In genomic region chr3:30143961-30144411, GRCm38 (mm10) we compare ENCODE assay signal across 12 mouse cellular contexts.
DNase-seq lines count a peak whose midpoint lies in the region; ATAC-seq lines count a peak whose summit lies in the region.
"Had no signal": no experiment of that assay in that cellular context is flagged by ENCODE, and none has a peak within 500 bp of the region (broad histone marks: within the 10 kb centered on the region; RNA-seq: fewer than 3 reads in every experiment).

No protein-coding gene starts in this region.

- H3K4me2 ChIP-seq in kidney, embryonic 16.5 days (replicated peaks; ENCODE audit: low read depth, low read length) = peak overlapping the region; percentile 15
- H3K4me2 ChIP-seq in midbrain, embryonic 14.5 days (ENCODE audit: low read length) = peak overlapping the region; percentile 37

- no peak for DNase-seq in kidney, postnatal 10 days
- DNase-seq in embryo, embryonic 9.5 days (ENCODE audit: extremely low spot score) = peak; percentile 42
- peak; percentile 18 for DNase-seq in midbrain, embryonic 14.5 days
- DNase-seq in frontal cortex, postnatal 14 days (ENCODE audit: low spot score in 2 of 2) = no peak
- DNase-seq in kidney, adult 11 months = no peak
- DNase-seq: cerebellum, adult 9-11 months; heart, adult 18-20 months; lung, adult 18-20 months; right cerebral cortex, postnatal 14 days had no signal

- H3K9me3 ChIP-seq in kidney, embryonic 16.5 days (ENCODE audit: low read length) = no peaks in the 10 kb centered on the region
- no peaks in the 10 kb centered on the region for H3K9me3 ChIP-seq in midbrain, embryonic 14.5 days (ENCODE audit: control insufficient read depth, low read length)

- peaks cover 23% of the 10 kb centered on the region for H3K4me1 ChIP-seq in kidney, embryonic 16.5 days (ENCODE audit: insufficient read depth, low read length)
- H3K4me1 ChIP-seq in midbrain, embryonic 14.5 days (ENCODE audit: control insufficient read depth, insufficient read depth, low read length) = peaks cover 11% of the 10 kb centered on the region; the same call in 1 of the 2 replicates

- no peaks in the 10 kb centered on the region for H3K27me3 ChIP-seq in kidney, embryonic 16.5 days (ENCODE audit: insufficient read depth, low read length)
- no peaks in the 10 kb centered on the region for H3K27me3 ChIP-seq in midbrain, embryonic 14.5 days (ENCODE audit: control insufficient read depth, insufficient read depth, low read length)

- peak overlapping the region; percentile 60; the same call in 1 of the 2 replicates for H3K27ac ChIP-seq in kidney, embryonic 16.5 days (ENCODE audit: low read length)
- no peak overlapping the region for H3K27ac ChIP-seq in midbrain, embryonic 14.5 days (replicated peaks; ENCODE audit: low read depth, low read length)

- H3K9ac ChIP-seq in kidney, embryonic 16.5 days (replicated peaks; ENCODE audit: low read length) = peak overlapping the region; percentile 28; the same call in 1 of the 2 replicates
- H3K9ac ChIP-seq in midbrain, embryonic 14.5 days (replicated peaks; ENCODE audit: low read length) = no peak overlapping the region

- 7% methylated on average over 11 of the region's 11 CpGs for WGBS in kidney, embryonic 16.5 days
- WGBS in midbrain, embryonic 14.5 days = 11% methylated on average over 11 of the region's 11 CpGs

- peak; percentile 86 for ATAC-seq in kidney, embryonic 16.5 days (ENCODE audit: low FRiP score, low TSS enrichment)
- ATAC-seq in hematopoietic stem cell, adult 5-6 weeks (replicated peaks in 1 of 2; ENCODE audit: insufficient read depth in 1 of 2, low FRiP score in 2 of 2, low TSS enrichment in 1 of 2, low read depth in 1 of 2, poor library complexity in 2 of 2, severe bottlenecking in 2 of 2) = peak; percentile 27 to 32; a peak in 1 of 4 replicates
- no peak for ATAC-seq in midbrain, embryonic 14.5 days (ENCODE audit: low FRiP score, low TSS enrichment)
- ATAC-seq: inflammation-experienced regulatory T-cells, adult 6 months had no signal

- H3K36me3 ChIP-seq in kidney, embryonic 16.5 days (ENCODE audit: insufficient read depth, low read length) = no peaks in the 10 kb centered on the region
- no peaks in the 10 kb centered on the region for H3K36me3 ChIP-seq in midbrain, embryonic 14.5 days (ENCODE audit: control insufficient read depth, insufficient read depth, low read length)

- H3K4me3 ChIP-seq in kidney, embryonic 16.5 days (ENCODE audit: low read length) = no peak overlapping the region; the same call in 1 of the 2 replicates
- no peak overlapping the region for H3K4me3 ChIP-seq in midbrain, embryonic 14.5 days (replicated peaks; ENCODE audit: low read depth, low read length)

Comparison
In these comparisons a context has a peak if more than half of its experiments do, and no peak if none do; other contexts are left out.
1. DNase-seq: peak in embryo, embryonic 9.5 days (single experiment) and midbrain, embryonic 14.5 days (single experiment); none in kidney, postnatal 10 days (single experiment), frontal cortex, postnatal 14 days (0 of 2) and kidney, adult 11 months (single experiment).